Mouse (Mus musculus) limb, embryonic 13.5 days (tissue): ENCODE measurements around the gene Wwc2. TPM values are rescaled to one million over a fixed set of nuclear protein-coding genes. Genes with fewer than 3 reads are reported as not detected.

Experiments
- ATAC-seq: fragments of 200-750 bp; cut with Nextera tagmentation; 2 replicates; pipeline ENCODE4 v1.8.0; 2017; ENCODE audit warnings: low read depth, moderate number of reproducible peaks, moderate TSS enrichment; ENCODE audit not compliant: low FRiP score
- H3K27ac ChIP-seq: fragments of 300-500 bp; sonication (generic); 2 replicates; pipeline ENCODE4 v1.5.1; 2015; ENCODE audit warnings: inconsistent platforms, mild to moderate bottlenecking, moderate library complexity
- H3K27me3 ChIP-seq: fragments of 300-500 bp; sonication (generic); 2 replicates; pipeline ENCODE4 v1.6.1; 2015; ENCODE audit warnings: mild to moderate bottlenecking, inconsistent platforms
- H3K36me3 ChIP-seq: fragments of 300-500 bp; sonication (generic); 2 replicates; pipeline ENCODE4 v1.6.1; 2015; ENCODE audit warnings: inconsistent platforms, mild to moderate bottlenecking, moderate library complexity
- H3K4me1 ChIP-seq: fragments of 300-500 bp; sonication (generic); 2 replicates; pipeline ENCODE4 v1.6.1; 2015; ENCODE audit warnings: inconsistent platforms
- H3K4me2 ChIP-seq: fragments of 300-500 bp; sonication (generic); replicated peaks from 2 replicates; pipeline ENCODE4 v1.6.1; 2015; ENCODE audit warnings: inconsistent platforms, mild to moderate bottlenecking, moderate library complexity
- H3K4me3 ChIP-seq: fragments of 300-500 bp; sonication (generic); 2 replicates; pipeline ENCODE4 v1.5.1; 2015; ENCODE audit warnings: moderate library complexity, mild to moderate bottlenecking, inconsistent platforms
- H3K9ac ChIP-seq: fragments of 300-500 bp; sonication (generic); 2 replicates; pipeline ENCODE4 v1.6.1; 2015; ENCODE audit warnings: mild to moderate bottlenecking, inconsistent platforms
- H3K9me3 ChIP-seq: fragments of 300-500 bp; sonication (generic); 2 replicates; pipeline ENCODE4 v1.6.1; 2016; ENCODE audit warnings: inconsistent platforms
- WGBS: fragments of 180-500 bp; shearing (Covaris S2); methylation state at CpG from one replicate; pipeline ENCODE4 v1.1.7; 2015; 5-methylcytosine and 5-hydroxymethylcytosine counted together
- polyA plus RNA-seq: library from polyadenylated mRNA; unstranded; fragments of >200 nt; fragmentation: Nextera tagmentation; extraction: Ambion mirVana; gene quantifications from 2 replicates; pipeline ENCODE4 v1.2.1, GENCODE M21; 2015

The Wwc2 gene
- polyA plus RNA-seq, 1 experiment from 2014 or later: 12.2 TPM

- Histone ChIP-seq H3K4me1 (peaks cover 18% of the 10 kb centered on the region), H3K4me2 (no peak overlapping the region), H3K9me3 (no peaks in the 10 kb centered on the region), H3K4me3 (no peak overlapping the region), H3K9ac (no peak overlapping the region), H3K27ac (no peak overlapping the region), H3K27me3 (no peaks in the 10 kb centered on the region), H3K36me3 (no peaks in the 10 kb centered on the region)
- ATAC-seq: no peak
- WGBS: 64% methylated on average over 6 of the region's 6 CpGs
Measured at GRCm38 (mm10) chr8:47962005-47962404, 28.7 kb downstream of the Wwc2 start.

DNA sequence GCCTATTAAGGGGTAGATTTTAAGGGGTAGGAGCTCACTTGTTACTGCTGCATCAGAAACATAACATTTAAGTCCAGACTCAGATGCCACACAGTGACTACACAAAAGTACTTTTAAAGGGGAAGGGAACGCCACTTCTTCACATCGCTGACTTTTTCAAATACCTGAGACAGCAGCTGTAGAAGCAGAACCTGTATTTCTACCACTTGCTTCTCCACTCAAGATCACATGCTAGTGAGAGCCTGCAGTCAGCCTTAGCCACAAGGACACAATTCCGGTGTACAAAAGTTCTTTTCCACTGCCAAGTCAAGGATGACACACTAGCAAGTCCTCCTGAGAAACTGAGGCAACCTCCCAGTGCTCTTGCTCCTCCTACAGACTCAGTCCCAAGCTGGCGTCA lies 33.2 kb downstream of the Wwc2 start:
- no peaks in the 10 kb centered on the region for H3K27me3 ChIP-seq
- no peak for ATAC-seq
- H3K36me3 ChIP-seq: no peaks in the 10 kb centered on the region
- no peak overlapping the region for H3K9ac ChIP-seq
- WGBS: 94% methylated on average over 4 of the region's 4 CpGs
- no peaks in the 10 kb centered on the region for H3K9me3 ChIP-seq
- H3K27ac ChIP-seq: no peak overlapping the region
- H3K4me3 ChIP-seq: no peak overlapping the region
- H3K4me1 ChIP-seq: peaks cover 11% of the 10 kb centered on the region
- H3K4me2 ChIP-seq: no peak overlapping the region

GRCm38 (mm10) chr8:47951380-47951932 lies 39.3 kb downstream of the Wwc2 start:
- peaks cover 12% of the 10 kb centered on the region; the same call in 1 of the 2 replicates for H3K4me1 ChIP-seq
- H3K4me3 ChIP-seq: no peak overlapping the region
- no peak for ATAC-seq
- no peaks in the 10 kb centered on the region for H3K27me3 ChIP-seq
- no peak overlapping the region for H3K9ac ChIP-seq
- H3K4me2 ChIP-seq: no peak overlapping the region
- H3K9me3 ChIP-seq: no peaks in the 10 kb centered on the region
- 74% methylated on average over 7 of the region's 7 CpGs for WGBS
- H3K36me3 ChIP-seq: no peaks in the 10 kb centered on the region
- no peak overlapping the region for H3K27ac ChIP-seq

DNA sequence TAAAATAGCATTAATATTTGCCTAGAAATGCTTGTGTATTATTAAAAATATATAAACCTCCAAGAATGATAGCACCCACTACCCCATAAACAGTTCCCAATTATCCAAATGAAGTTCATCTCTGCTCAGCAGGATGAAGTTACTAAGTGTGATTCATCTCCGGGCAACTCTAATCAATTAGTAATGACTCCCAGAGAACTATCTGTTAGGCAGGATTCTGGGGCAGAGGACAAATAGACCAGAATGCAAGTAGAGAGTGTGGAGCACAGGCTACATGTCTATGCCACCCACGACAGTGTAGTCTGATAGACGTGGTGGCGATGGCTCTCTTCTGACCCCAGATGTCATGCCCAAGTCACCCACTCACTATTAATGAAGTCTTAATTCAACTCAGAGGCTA lies 41.9 kb downstream of the Wwc2 start:
- H3K4me1 ChIP-seq: peaks cover 9% of the 10 kb centered on the region; the same call in 1 of the 2 replicates
- H3K9me3 ChIP-seq: no peaks in the 10 kb centered on the region
- no peak overlapping the region for H3K27ac ChIP-seq
- H3K9ac ChIP-seq: no peak overlapping the region
- no peak overlapping the region for H3K4me2 ChIP-seq
- no peak overlapping the region for H3K4me3 ChIP-seq
- H3K27me3 ChIP-seq: no peaks in the 10 kb centered on the region
- no peaks in the 10 kb centered on the region for H3K36me3 ChIP-seq
- no peak for ATAC-seq
- 86% methylated on average over 4 of the region's 4 CpGs for WGBS

GRCm38 (mm10) chr8:47947672-47948618 lies 42.8 kb downstream of the Wwc2 start:
- H3K27me3 ChIP-seq: no peaks in the 10 kb centered on the region
- WGBS: 71% methylated on average over 19 of the region's 19 CpGs
- H3K4me2 ChIP-seq: no peak overlapping the region
- no peaks in the 10 kb centered on the region for H3K9me3 ChIP-seq
- H3K4me3 ChIP-seq: no peak overlapping the region
- no peak overlapping the region for H3K9ac ChIP-seq
- ATAC-seq: no peak
- H3K36me3 ChIP-seq: 0 out of 2 replicates have a peak, but pooled peaks cover 2% of the 10 kb centered on the region
- peaks cover 14% of the 10 kb centered on the region for H3K4me1 ChIP-seq
- no peak overlapping the region for H3K27ac ChIP-seq

GRCm38 (mm10) chr8:47943049-47943448 lies 47.7 kb downstream of the Wwc2 start:
- WGBS: 68% methylated on average over 10 of the region's 10 CpGs
- Histone ChIP-seq H3K27ac (no peak overlapping the region), H3K36me3 (0 out of 2 replicates have a peak, but pooled peaks cover 3% of the 10 kb centered on the region), H3K27me3 (no peaks in the 10 kb centered on the region), H3K4me2 (no peak overlapping the region), H3K4me3 (no peak overlapping the region), H3K9ac (no peak overlapping the region), H3K4me1 (peaks cover 29% of the 10 kb centered on the region), H3K9me3 (no peaks in the 10 kb centered on the region)
- ATAC-seq: no peak

DNA sequence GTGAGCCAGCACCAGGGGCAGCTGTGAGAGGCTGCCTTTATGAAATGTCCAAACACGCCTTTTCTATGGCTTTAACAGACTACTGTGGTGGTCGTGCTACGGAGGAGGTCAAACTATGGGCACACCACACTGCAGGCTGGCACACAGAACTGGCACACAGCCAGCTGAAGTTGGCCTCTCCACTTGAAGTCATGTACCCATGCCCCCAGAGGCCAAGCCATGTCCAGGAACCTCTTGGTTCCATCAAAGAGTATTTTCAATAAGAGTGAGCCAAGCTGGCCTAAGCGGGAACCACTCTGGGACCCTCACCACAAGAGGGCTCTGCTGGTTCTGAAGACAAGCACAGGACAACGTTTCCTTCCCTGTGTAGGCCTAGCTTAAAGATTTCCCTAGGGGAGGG lies 49.7 kb downstream of the Wwc2 start:
- 56% methylated on average over 5 of the region's 5 CpGs for WGBS
- no peaks in the 10 kb centered on the region for H3K9me3 ChIP-seq
- no peak overlapping the region for H3K9ac ChIP-seq
- H3K27ac ChIP-seq: peak overlapping the region; percentile 22; the same call in 1 of the 2 replicates
- 0 out of 2 replicates have a peak, but pooled peaks cover 3% of the 10 kb centered on the region for H3K36me3 ChIP-seq
- no peak overlapping the region for H3K4me2 ChIP-seq
- H3K27me3 ChIP-seq: no peaks in the 10 kb centered on the region
- no peak overlapping the region for H3K4me3 ChIP-seq
- peaks cover 37% of the 10 kb centered on the region for H3K4me1 ChIP-seq
- ATAC-seq: no peak

GRCm38 (mm10) chr8:47939933-47940870 lies 50.5 kb downstream of the Wwc2 start:
- H3K9ac ChIP-seq: no peak overlapping the region
- no peaks in the 10 kb centered on the region for H3K27me3 ChIP-seq
- H3K27ac ChIP-seq: peak overlapping the region; percentile 28
- no peaks in the 10 kb centered on the region for H3K9me3 ChIP-seq
- ATAC-seq: no peak
- 0 out of 2 replicates have a peak, but pooled peaks cover 3% of the 10 kb centered on the region for H3K36me3 ChIP-seq
- H3K4me3 ChIP-seq: no peak overlapping the region
- no peak overlapping the region for H3K4me2 ChIP-seq
- 64% methylated on average over 10 of the region's 10 CpGs for WGBS
- H3K4me1 ChIP-seq: peaks cover 45% of the 10 kb centered on the region

DNA sequence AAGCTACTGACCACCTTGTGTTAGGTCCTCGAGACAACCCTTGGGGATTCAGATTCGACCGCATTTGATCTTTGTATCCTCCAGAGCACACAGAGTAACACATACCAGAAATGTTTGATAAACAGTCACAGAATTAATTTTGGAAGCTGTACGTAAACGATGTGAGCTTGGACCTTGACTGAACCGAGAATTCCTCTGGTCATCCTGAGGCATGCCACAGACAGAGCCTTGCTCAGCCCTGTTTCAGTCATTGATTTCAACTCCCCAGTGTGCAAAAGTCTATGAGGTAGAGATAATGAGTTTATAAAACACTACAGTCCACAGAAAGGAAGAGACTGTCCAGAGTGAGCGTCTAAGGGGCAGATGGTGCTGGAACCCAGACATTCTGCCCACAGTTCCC lies 51.5 kb downstream of the Wwc2 start:
- Histone ChIP-seq H3K9ac (no peak overlapping the region), H3K9me3 (no peaks in the 10 kb centered on the region), H3K36me3 (0 out of 2 replicates have a peak, but pooled peaks cover 3% of the 10 kb centered on the region), H3K27ac (peak overlapping the region; percentile 28; the same call in 1 of the 2 replicates), H3K4me2 (no peak overlapping the region), H3K4me1 (peaks cover 46% of the 10 kb centered on the region), H3K27me3 (no peaks in the 10 kb centered on the region), H3K4me3 (no peak overlapping the region)
- 87% methylated on average over 7 of the region's 7 CpGs for WGBS
- ATAC-seq: no peak

DNA sequence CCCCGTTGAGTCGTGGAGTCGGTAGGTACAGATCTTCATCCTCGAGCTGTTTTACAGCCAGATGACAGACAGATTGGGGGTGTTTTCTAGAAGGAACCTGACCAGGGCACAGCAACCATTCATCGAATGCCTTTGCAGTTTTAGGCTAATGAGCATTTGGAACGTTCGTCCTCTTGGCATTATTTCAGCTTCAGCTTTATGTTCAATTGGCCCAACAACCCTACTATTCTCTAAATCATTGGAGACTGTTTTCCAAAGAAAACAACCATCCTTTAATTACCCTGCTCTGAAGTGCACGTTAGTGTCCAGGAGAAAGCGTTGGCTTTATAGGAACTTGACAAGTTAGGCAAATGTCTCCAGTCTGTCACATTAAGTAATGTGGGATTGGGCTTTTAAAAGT lies 54.3 kb downstream of the Wwc2 start:
- 25% methylated on average over 9 of the region's 9 CpGs for WGBS
- no peak overlapping the region for H3K4me2 ChIP-seq
- H3K4me1 ChIP-seq: peaks cover 60% of the 10 kb centered on the region
- no peaks in the 10 kb centered on the region for H3K9me3 ChIP-seq
- no peaks in the 10 kb centered on the region for H3K36me3 ChIP-seq
- H3K4me3 ChIP-seq: no peak overlapping the region
- no peak overlapping the region for H3K9ac ChIP-seq
- no peak for ATAC-seq
- no peak overlapping the region for H3K27ac ChIP-seq
- no peaks in the 10 kb centered on the region for H3K27me3 ChIP-seq

- H3K36me3 ChIP-seq: no peaks in the 10 kb centered on the region
- H3K27me3 ChIP-seq: no peaks in the 10 kb centered on the region
- H3K9me3 ChIP-seq: no peaks in the 10 kb centered on the region
- H3K4me3 ChIP-seq: no peak overlapping the region
- H3K4me2 ChIP-seq: no peak overlapping the region
- H3K4me1 ChIP-seq: peaks cover 59% of the 10 kb centered on the region
- H3K27ac ChIP-seq: no peak overlapping the region
- H3K9ac ChIP-seq: no peak overlapping the region
- no peak for ATAC-seq
- 79% methylated on average over 5 of the region's 5 CpGs for WGBS
Measured at GRCm38 (mm10) chr8:47935461-47935860, 55.3 kb downstream of the Wwc2 start.
